Mouse (Mus musculus): ENCODE data around the gene Micu2.
"Not testable (repeated sequence)": the region's sequence is repeated elsewhere in the genome, so short reads cannot be mapped to it uniquely, and the experiment has no call there.

The Micu2 gene

GRCm38 (mm10) chr14:57967080-57967797 lies 31.8 kb downstream of the Micu2 start:
- CTCF ChIA-PET = no interaction called here

DNA sequence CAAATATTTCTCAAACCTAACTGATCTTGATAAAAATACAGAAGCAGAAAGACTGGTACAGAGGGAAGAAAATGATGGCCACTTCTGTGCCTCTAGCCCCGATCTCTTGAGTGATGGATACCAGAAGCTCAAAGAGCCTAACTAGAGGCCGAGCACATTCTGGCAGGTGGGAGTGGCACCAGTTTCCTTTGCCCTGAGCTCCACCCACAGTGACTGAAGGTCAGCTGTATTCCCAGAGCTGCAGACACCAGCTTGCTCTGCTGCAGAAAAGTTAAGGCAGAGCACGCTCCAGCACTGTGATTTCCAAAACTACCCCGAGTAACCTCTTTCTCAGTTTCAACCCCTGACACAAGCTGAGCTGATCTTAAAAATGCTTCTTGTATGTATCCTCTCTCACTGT lies 37.2 kb downstream of the Micu2 start:
- CTCF ChIA-PET = no interaction called here

DNA sequence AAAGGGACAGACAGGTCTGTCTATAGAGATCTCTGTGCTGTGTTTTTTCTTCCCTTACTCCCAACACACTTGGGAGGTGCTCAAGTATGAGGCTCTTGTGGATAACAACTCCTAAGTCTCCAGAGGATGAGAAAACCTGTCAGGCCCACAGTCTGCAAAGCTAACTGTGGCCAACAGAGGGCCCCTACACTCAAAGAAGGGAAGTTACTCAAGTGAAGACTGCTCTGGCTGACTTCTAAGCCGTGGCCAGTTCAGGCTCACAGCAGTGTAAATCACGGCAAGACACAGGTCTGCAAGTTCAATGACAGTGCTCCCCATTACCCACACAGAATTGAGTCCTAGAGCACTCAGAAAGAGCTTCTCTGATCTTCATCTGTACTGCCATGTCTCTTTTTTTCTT lies 48.0 kb downstream of the Micu2 start:
- CTCF ChIA-PET = no interaction called here

GRCm38 (mm10) chr14:57945834-57946233 lies 53.2 kb downstream of the Micu2 start:
- CTCF ChIA-PET = no interaction called here

DNA sequence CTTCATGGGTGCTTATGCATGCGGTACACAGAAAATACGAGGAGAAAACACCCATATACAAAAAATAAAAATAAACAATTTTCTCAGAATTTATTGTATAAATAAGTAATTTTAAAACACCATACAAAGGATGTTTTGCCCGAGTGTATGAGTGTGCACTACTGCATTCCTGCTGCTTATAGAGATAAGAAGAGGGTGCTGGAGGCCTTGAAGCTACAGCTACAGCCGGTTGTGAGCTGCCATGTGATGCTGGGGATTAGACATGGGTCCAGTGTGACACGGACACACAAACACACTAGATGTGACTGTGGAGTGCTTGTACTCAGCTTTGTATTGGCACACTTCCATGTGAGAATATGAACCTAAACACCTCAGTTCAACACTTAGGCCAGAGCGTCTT lies 61.8 kb downstream of the Micu2 start:
- CTCF ChIA-PET = interaction anchor here (0.6 kb wide), 1 partner anchor 1586 kb away, joined by 4 read pairs; no protein-coding TSS in a partner anchor

GRCm38 (mm10) chr14:57934666-57935065 lies 64.4 kb downstream of the Micu2 start:
- CTCF ChIA-PET = no interaction called here

DNA sequence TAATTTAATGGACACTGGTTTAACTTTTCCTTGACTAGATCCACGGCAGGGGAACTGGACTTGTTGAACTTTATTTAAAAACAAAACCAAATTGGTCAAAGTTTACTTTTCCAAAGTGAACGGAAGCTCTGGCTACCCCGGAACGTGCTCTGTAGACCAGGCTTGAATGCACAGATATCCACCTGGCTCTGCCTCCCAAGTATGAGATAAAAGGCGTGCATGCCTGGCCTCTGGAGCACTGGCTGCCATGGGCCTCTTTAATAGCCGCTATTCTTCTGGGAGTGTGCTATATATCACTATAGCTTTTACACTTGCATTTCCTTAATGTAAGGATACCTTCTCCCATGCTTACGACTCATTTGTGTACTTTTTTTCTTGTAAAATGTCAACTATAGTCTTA lies 65.5 kb downstream of the Micu2 start:
- CTCF ChIA-PET = interaction anchor here (0.9 kb wide), 1 partner anchor 9 kb away, joined by 5 read pairs; no protein-coding TSS in a partner anchor

DNA sequence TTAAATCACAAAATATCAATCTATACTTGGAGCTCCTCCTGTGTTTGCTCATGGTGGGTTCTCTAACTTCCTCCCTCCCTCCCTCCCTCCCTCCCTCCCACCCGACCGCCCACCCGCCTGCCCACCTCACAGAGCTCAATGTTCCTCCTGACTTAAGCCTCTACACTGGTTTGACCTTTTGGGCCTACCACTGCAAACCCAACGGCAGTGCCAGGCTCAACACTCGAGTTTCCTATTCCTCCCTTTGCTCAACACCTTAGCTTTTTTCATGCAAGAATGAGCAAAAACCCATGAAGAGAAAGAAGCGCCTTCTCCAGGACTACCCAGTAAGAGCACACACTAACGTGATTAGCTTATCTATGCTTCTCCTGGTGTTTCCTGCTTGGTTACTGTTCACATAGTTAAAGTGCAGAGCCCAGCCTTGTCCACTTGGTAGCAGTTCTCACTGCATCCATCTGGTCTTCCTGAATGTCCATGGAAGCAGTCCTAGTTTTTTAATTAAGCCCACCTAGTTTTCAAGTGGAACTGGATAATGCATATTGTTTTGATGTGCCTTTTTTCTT lies 66.1 kb downstream of the Micu2 start:
- CTCF ChIA-PET = interaction anchor here (0.9 kb wide), 2 partner anchors 10 to 33 kb away, joined by 5 to 25 read pairs; no protein-coding TSS in a partner anchor

DNA sequence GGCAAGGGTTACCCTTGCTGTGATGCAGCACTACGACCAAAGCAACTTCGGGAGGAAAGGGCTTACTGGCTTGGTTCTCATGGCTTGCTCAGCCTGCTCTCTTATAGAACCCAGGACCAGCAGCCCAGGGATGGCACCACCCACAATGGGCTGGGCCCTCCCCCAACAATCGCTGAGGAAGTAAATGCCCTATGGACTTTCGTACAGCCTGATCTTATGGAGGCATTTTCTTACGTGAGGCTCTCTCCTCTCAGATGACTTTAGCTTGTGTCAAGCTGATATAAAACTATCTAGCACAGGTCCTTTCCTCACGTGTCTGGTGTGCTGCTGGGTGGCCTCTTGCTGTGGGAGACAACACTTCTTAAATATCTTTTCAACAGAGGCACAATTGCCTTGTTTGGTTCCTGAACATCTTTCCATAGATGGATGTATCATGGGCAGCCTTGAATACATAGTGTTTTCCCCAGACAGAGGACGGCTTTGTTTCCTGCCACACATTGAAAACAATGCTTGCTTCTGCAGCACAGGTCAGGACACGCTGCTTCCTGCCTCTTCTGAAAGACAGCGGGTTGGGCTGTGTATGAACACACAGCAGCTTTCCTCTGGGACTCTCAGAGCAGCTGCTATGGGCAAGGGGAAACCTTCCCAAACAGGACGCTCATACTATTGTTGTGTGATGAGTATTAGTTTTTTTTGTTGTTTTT lies 77.5 kb downstream of the Micu2 start:
- CTCF ChIA-PET = no interaction called here

DNA sequence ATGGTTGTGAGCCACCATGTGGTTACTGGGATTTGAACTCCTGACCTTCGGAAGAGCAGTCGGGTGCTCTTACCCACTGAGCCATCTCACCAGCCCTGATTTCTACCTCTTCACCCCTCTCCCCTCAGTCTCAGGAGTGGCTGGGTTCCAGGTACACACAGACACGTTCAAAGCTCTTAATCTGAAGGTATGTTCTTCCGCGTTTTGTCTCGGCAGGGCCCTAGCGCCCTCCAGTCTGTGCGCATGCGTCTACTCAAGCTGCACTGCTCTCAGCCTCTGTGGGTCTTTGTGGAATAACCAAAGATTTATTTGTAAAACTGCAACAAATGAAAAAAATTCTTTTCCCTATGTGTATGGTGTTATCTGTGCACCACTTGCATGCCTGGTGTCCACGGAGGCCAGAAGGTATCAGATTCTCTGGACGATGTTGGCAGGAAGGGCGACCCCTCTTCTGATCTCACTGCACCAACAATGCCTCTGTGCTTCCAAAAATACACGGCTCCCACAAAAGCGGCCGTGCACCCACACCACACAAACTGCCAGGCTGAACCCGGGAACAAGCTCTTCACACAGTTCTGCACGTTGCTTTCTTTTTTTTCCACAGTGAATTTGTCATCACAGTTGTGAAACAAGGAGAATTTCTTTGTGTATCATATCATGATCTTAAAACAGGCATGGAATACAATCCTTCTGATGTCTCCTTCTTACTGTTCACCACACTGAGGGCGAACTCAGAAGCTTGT lies 78.3 kb downstream of the Micu2 start:
- CTCF ChIA-PET = no interaction called here

DNA sequence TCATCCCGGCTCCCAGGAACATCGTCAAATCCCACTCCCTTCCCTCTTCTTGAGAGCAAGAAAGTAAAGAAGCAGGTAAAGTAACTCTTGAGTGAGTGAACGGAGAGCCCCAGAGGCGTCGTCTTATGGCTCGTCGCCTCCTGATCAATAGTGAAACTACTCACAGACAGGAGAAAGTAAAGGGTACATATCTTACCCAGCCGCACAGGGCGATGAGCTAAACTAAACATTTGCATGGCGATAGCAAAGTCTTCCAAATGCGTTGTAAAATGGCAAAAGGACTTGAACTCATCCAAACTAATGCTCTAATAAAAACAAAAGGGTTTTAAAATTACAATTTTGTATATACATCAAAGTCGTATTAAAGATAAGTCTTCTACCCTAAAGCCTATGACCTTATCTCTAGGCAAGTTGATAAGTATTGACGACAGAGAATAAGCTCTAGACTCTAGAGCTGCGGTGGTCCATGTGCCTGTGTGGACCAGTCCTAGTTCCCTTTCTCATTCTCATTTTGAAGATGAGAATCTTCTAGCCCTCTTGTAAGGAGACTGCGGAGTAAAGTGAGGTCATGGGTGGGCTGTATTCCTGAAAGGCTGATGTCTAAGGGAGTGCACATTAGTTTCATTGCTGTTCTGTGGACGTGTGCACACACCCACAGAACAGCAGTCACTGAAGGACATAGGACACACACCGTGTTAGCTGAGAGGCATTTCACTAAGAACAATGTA lies 79.8 kb downstream of the Micu2 start:
- CTCF ChIA-PET = no interaction called here

GRCm38 (mm10) chr14:57915341-57915740 lies 83.7 kb downstream of the Micu2 start:
- CTCF ChIA-PET = no interaction called here

GRCm38 (mm10) chr14:57912211-57913007 lies 86.7 kb downstream of the Micu2 start:
- CTCF ChIA-PET = not testable (repeated sequence)

DNA sequence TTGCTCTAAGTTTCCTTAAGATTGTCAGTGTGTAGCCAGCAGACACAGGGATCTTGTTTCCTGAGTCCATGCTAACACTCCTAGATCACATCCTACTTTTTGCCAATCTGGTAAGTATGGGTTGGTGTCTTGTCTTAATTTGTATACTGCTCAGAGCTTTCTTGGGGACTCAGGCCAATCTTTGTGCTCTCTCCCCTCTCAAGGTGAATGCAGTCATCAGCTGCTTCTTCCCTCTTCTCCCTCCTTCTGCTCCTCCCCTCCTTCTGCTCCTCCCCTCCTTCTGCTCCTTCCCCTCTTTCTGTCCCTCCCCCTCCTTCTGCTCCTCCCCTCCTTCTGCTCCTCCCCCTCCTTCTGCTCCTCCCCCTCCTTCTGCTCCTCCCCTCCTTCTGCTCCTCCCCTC lies 87.3 kb downstream of the Micu2 start:
- CTCF ChIA-PET = not testable (repeated sequence)

DNA sequence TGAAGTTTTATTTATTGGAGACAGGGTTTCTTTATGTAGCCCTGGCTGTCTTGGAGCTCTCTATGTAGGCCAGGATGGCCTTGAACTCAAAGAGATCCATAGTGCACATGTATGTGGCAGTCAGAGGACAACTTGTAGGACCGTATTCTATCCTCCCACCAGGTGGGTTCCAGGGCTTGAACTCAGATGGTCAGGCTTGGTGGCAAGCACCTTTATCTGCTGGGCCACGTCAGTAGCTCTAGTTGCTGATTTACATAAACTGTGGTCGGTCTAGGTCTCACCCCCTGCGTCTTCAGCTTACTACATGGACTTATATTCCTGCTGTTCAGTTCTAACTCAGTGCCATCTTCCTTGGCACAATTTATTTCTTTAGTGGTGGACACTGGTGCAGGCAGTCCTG lies 87.7 kb downstream of the Micu2 start:
- CTCF ChIA-PET = no interaction called here

DNA sequence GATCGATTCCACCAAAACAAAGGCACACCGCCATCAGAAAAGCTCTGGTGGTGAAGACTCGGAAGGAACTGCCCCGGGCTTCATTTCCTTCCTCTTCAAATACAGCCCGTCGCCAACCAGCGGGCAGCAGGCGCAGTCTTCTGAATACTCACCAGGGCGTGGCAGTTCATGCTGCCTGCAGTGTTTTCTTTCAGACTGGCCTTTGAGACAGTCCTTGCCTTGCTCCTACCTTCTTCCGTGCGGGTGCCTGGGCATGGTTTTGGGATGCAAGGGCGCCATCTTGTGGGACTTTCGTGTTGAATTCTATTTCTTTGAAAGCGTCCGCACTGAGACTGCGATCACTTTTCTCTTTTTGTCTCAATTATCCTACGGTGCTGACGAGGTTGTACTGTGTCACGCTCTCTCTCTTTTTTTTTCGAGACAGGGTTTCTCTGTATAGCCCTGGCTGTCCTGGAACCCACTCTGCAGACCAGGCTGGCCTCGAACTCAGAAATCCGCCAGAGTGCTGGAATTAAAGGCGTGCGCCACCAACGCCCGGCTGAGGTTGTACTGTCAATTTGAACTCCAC lies 88.5 kb downstream of the Micu2 start:
- CTCF ChIA-PET = no interaction called here

- CTCF ChIA-PET = interaction anchor here (0.6 kb wide), 1 partner anchor 164 kb away, joined by 3 read pairs; no protein-coding TSS in a partner anchor
Measured at GRCm38 (mm10) chr14:57909297-57909696, 89.8 kb downstream of the Micu2 start.

GRCm38 (mm10) chr14:57908431-57908830 lies 90.6 kb downstream of the Micu2 start:
- CTCF ChIA-PET = interaction anchor here (0.6 kb wide), 1 partner anchor 163 kb away, joined by 3 read pairs; no protein-coding TSS in a partner anchor

- CTCF ChIA-PET = no interaction called here
Measured at GRCm38 (mm10) chr14:57901998-57902397, 97.1 kb downstream of the Micu2 start.

DNA sequence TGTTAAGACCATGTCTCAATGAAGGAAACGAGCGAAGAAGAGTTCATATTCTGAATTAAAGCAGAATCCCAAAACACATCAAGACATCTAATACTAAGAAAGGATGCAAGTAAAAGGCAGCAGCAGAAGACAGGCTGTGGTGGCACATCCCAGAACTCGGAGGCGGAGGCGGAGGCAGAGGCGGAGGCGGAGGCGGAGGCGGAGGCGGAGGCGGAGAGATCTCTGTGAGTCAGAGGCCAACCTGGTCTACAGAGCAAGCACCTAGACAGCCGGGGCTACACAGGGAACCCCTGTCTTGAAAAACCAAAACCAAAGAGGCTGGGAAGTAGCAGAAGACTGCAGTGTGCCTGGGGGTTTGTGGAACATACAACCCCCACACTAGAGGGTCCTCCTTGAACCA lies 102.2 kb downstream of the Micu2 start:
- CTCF ChIA-PET = no interaction called here

Measured in spleen, embryonic (tissue).